Mouse (Mus musculus): ENCODE results near the gene Cfap43. TPM values are rescaled to one million over a fixed set of nuclear protein-coding genes. Genes with fewer than 3 reads are reported as not detected.
A peak's percentile ranks its signal among the peaks of the same experiment; 100 is the strongest.

The Cfap43 gene
- polyA plus RNA-seq (2015; fragmentation: Nextera tagmentation; extraction: Ambion mirVana), result 0.11 and 0.15 TPM in 2 replicates

GRCm38 (mm10) chr19:47919126-47919965 is at the start of gene Cfap43, which contains the start of gene Itprip:
Cfap43 (minus strand) TSS chr19:47919287.
Itprip (minus strand) TSS chr19:47919299.
- ATAC-seq, result peak; percentile 90
- Histone ChIP-seq H3K36me3 (ENCODE audit: control insufficient read depth, insufficient read depth, low read length) (no peaks in the 10 kb centered on the region), H3K27ac (ENCODE audit: low read length) (peak within 1 kb of the TSS; percentile 96), H3K4me3 (ENCODE audit: low read length) (peak within 1 kb of the TSS; percentile 92), H3K27me3 (replicated peaks; ENCODE audit: control insufficient read depth, insufficient read depth, low read length) (no peaks in the 10 kb centered on the region), H3K9me3 (ENCODE audit: control insufficient read depth, low read length) (no peaks in the 10 kb centered on the region), H3K4me1 (ENCODE audit: control insufficient read depth, insufficient read depth, low read length) (peaks cover 23% of the 10 kb centered on the region), H3K4me2 (ENCODE audit: low read depth, low read length) (peak within 1 kb of the TSS; percentile 76), H3K9ac (ENCODE audit: low read depth, low read length) (peak within 1 kb of the TSS; percentile 86)
- WGBS, result under 1% methylated on average over 48 of the region's 48 CpGs

DNA sequence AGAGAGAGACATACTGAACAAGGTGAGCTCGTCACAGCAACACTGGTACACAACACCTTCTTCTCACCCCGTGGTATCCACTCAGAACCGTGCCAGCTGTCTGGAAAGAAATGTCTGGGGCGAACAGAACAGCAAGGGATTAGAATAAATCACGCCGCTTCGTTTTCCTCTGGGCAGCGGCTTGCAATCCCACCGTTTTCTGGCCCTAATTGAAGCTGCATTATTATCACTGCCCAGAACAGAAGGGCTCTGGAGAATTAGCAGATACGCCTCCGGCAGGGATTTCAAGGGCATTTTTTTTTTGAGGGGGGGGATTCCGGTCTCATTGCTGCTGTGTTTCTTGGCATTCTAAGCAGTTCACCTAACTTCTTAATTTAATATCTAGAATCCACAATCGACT is 39.1 kb upstream of the Cfap43 start:
- no peak for ATAC-seq
- H3K27ac ChIP-seq (ENCODE audit: low read length), result no peak overlapping the region
- H3K36me3 ChIP-seq (ENCODE audit: control insufficient read depth, insufficient read depth, low read length), result no peaks in the 10 kb centered on the region

GRCm38 (mm10) chr19:47953169-47953568 is 34.1 kb upstream of the Cfap43 start:
- WGBS, result 79% methylated on average over 9 of the region's 9 CpGs
- Histone ChIP-seq H3K27me3 (replicated peaks; ENCODE audit: control insufficient read depth, insufficient read depth, low read length) (no peaks in the 10 kb centered on the region), H3K4me3 (ENCODE audit: low read length) (no peak overlapping the region), H3K4me2 (ENCODE audit: low read depth, low read length) (no peak overlapping the region), H3K27ac (ENCODE audit: low read length) (no peak overlapping the region), H3K36me3 (ENCODE audit: control insufficient read depth, insufficient read depth, low read length) (no peaks in the 10 kb centered on the region), H3K9me3 (ENCODE audit: control insufficient read depth, low read length) (no peaks in the 10 kb centered on the region), H3K9ac (ENCODE audit: low read depth, low read length) (no peak overlapping the region), H3K4me1 (ENCODE audit: control insufficient read depth, insufficient read depth, low read length) (no peaks in the 10 kb centered on the region)
- ATAC-seq, result no peak

More for the DNA sequence above, 39.1 kb upstream of the Cfap43 start:
- Histone ChIP-seq H3K27me3 (replicated peaks; ENCODE audit: control insufficient read depth, insufficient read depth, low read length) (no peaks in the 10 kb centered on the region), H3K9ac (ENCODE audit: low read depth, low read length) (no peak overlapping the region), H3K4me3 (ENCODE audit: low read length) (no peak overlapping the region), H3K4me2 (ENCODE audit: low read depth, low read length) (no peak overlapping the region), H3K9me3 (ENCODE audit: control insufficient read depth, low read length) (no peaks in the 10 kb centered on the region), H3K4me1 (ENCODE audit: control insufficient read depth, insufficient read depth, low read length) (no peaks in the 10 kb centered on the region)
- 75% methylated on average over 13 of the region's 13 CpGs for WGBS

DNA sequence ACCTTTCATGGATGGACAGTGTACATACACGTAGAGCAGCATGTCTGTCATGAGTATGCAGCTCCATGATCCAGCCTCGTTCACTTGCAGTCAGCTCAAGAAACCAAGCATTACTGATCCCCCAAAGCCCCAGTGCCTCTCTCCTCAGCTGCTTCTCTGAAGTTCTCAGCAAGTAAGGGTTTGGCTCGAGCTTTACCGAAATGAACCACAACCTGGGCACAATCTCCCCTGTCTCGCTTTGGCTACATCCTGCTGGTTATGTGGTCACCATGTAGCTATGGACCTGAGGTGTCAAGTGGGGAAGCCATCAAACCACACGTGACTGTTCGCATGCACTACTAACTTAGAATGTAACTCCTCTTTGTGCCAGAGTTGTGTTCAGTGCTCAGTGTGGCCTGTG is 31.9 kb upstream of the Cfap43 start:
- Histone ChIP-seq H3K4me2 (ENCODE audit: low read depth, low read length) (no peak overlapping the region), H3K27ac (ENCODE audit: low read length) (no peak overlapping the region), H3K4me3 (ENCODE audit: low read length) (no peak overlapping the region), H3K36me3 (ENCODE audit: control insufficient read depth, insufficient read depth, low read length) (no peaks in the 10 kb centered on the region), H3K9me3 (ENCODE audit: control insufficient read depth, low read length) (no peaks in the 10 kb centered on the region), H3K4me1 (ENCODE audit: control insufficient read depth, insufficient read depth, low read length) (no peaks in the 10 kb centered on the region), H3K9ac (ENCODE audit: low read depth, low read length) (no peak overlapping the region), H3K27me3 (replicated peaks; ENCODE audit: control insufficient read depth, insufficient read depth, low read length) (no peaks in the 10 kb centered on the region)
- ATAC-seq, result no peak
- WGBS, result 91% methylated on average over 7 of the region's 7 CpGs

DNA sequence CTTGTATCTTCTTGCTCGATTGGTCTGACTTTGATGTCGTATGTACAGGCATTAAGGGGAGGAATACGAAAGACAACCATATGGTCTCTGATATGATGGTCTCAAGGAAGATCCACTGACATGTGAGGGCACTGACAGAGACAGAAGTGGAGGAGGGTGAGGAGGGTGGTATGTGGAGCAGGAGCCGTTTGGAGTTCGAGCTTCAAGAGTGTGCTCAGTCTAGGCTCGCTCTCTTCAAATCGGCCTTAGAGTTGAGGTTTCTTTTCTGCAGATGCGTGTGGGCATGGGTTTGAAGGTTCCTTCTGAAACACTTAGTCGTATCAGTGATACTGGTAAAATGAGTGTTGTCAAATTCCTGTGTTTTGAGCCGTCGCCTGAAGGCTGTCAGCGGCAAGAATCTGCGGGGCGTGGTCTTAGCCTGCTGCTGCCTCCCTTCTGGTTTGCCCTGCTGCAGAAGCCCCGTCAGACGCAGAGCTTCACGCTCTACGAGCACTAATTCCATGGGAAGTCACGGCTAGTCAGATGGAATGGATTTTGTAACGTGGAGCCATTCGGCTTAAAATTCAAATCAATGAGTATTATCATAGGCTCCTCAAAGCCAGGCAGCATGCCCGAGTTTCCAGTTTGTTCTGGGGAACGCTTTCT is 27.9 kb upstream of the Cfap43 start:
- no peak overlapping the region for H3K27ac ChIP-seq (ENCODE audit: low read length)
- 55% methylated on average over 23 of the region's 23 CpGs for WGBS
- no peaks in the 10 kb centered on the region for H3K9me3 ChIP-seq (ENCODE audit: control insufficient read depth, low read length)
- no peaks in the 10 kb centered on the region for H3K36me3 ChIP-seq (ENCODE audit: control insufficient read depth, insufficient read depth, low read length)
- H3K4me2 ChIP-seq (ENCODE audit: low read depth, low read length), result peak overlapping the region; percentile 26; the same call in 1 of the 2 replicates
- no peak overlapping the region for H3K4me3 ChIP-seq (ENCODE audit: low read length)
- H3K27me3 ChIP-seq (replicated peaks; ENCODE audit: control insufficient read depth, insufficient read depth, low read length), result no peaks in the 10 kb centered on the region
- H3K9ac ChIP-seq (ENCODE audit: low read depth, low read length), result no peak overlapping the region
- ATAC-seq, result no peak
- no peaks in the 10 kb centered on the region for H3K4me1 ChIP-seq (ENCODE audit: control insufficient read depth, insufficient read depth, low read length)

DNA sequence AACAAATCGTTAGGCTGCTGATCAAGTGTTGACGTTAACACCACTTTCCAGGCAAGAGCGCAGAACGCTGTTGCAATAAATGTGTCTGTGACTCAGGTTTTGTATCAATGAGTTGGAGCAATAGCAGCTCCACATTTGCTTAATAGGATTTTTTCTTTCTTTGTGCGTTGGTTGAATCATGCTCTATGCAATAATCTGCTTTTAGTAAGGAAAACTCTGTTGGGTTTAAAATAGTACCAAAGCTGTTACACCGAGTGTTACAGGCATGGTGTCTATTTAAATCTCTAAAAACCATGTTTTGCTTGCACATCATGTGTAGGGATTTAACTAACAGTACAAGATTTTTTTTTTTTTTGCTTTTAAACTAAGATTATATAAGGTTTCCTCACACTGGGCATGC is 20.3 kb upstream of the Cfap43 start:
- Histone ChIP-seq H3K4me3 (ENCODE audit: low read length) (no peak overlapping the region), H3K9ac (ENCODE audit: low read depth, low read length) (no peak overlapping the region), H3K9me3 (ENCODE audit: control insufficient read depth, low read length) (no peaks in the 10 kb centered on the region), H3K27ac (ENCODE audit: low read length) (no peak overlapping the region), H3K27me3 (replicated peaks; ENCODE audit: control insufficient read depth, insufficient read depth, low read length) (no peaks in the 10 kb centered on the region), H3K4me2 (ENCODE audit: low read depth, low read length) (no peak overlapping the region), H3K4me1 (ENCODE audit: control insufficient read depth, insufficient read depth, low read length) (no peaks in the 10 kb centered on the region), H3K36me3 (ENCODE audit: control insufficient read depth, insufficient read depth, low read length) (no peaks in the 10 kb centered on the region)
- WGBS, result 69% methylated on average over 6 of the region's 6 CpGs
- ATAC-seq, result no peak

DNA sequence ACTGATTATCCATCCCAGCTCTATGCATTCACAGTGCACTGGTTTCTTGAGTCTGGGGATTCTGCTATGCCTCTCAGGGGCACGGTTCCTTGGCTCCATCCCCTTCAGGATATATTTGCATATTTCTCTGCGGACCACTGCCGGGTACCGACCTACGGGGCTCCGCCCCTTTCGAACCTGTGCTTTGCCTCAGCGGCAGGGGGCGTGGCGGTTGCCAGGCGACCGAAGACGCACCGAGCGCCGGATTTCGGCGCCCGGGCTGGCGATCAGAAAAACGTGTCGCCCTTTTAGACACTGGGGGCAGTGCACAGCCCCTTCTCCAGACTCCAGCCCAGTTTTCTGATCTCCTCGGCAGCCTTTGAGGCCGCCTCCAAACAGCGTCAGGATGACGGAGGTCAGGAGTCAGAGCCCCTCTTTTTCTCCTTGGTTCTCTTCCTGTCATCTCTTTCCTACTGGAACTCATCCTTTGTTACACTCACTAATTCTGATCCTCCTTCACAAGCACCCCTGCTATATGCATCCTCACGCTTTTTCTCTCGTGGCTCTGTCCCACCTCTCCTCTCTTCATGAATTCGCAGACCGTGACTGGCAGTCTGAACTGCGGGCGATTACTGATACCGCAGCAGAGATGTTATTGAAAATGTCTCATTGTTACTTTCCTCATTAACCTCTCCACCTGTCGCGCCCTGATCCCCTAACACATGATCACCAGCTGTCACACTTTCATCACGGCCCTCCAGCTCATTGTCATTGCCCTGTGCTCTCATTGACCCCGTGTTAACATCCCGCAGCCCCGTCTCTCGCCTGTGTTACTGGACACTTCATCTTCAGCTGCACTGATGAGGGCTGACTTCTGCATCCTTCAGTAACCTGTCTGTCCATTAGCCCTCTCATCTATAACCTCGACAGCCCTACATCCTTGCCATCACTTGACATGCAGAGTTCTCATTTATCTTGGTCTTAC is 18.6 kb upstream of the Cfap43 start, which contains the start of gene Cfap58:
TSS of gene Cfap58 (plus strand) at position 233 of the 964 bp plus-strand sequence.
- 8% methylated on average over 41 of the region's 41 CpGs for WGBS
- H3K4me1 ChIP-seq (ENCODE audit: control insufficient read depth, insufficient read depth, low read length), result no peaks in the 10 kb centered on the region
- H3K27me3 ChIP-seq (replicated peaks; ENCODE audit: control insufficient read depth, insufficient read depth, low read length), result no peaks in the 10 kb centered on the region
- no peak within 1 kb of the TSS for H3K27ac ChIP-seq (ENCODE audit: low read length)
- ATAC-seq, result peak; percentile 77
- no peaks in the 10 kb centered on the region for H3K36me3 ChIP-seq (ENCODE audit: control insufficient read depth, insufficient read depth, low read length)
- H3K4me2 ChIP-seq (ENCODE audit: low read depth, low read length), result peak within 1 kb of the TSS; percentile 72
- H3K9me3 ChIP-seq (ENCODE audit: control insufficient read depth, low read length), result no peaks in the 10 kb centered on the region
- H3K9ac ChIP-seq (ENCODE audit: low read depth, low read length), result 0 out of 2 replicates have a peak within 1 kb of the TSS, but pooled peaks have one; percentile 22
- H3K4me3 ChIP-seq (ENCODE audit: low read length), result peak within 1 kb of the TSS; percentile 41

- H3K4me3 ChIP-seq (ENCODE audit: low read length), result no peak overlapping the region; the same call in 1 of the 2 replicates
- 63% methylated on average over 9 of the region's 9 CpGs for WGBS
- no peaks in the 10 kb centered on the region for H3K36me3 ChIP-seq (ENCODE audit: control insufficient read depth, insufficient read depth, low read length)
Measured at GRCm38 (mm10) chr19:47936938-47937337, 17.9 kb upstream of the Cfap43 start.

More at GRCm38 (mm10) chr19:47936938-47937337, 17.9 kb upstream of the Cfap43 start:
- H3K27me3 ChIP-seq (replicated peaks; ENCODE audit: control insufficient read depth, insufficient read depth, low read length), result no peaks in the 10 kb centered on the region
- no peaks in the 10 kb centered on the region for H3K4me1 ChIP-seq (ENCODE audit: control insufficient read depth, insufficient read depth, low read length)
- no peak overlapping the region for H3K27ac ChIP-seq (ENCODE audit: low read length)
- ATAC-seq, result no peak
- peak overlapping the region; percentile 72; the same call in 1 of the 2 replicates for H3K4me2 ChIP-seq (ENCODE audit: low read depth, low read length)
- no peak overlapping the region for H3K9ac ChIP-seq (ENCODE audit: low read depth, low read length)
- H3K9me3 ChIP-seq (ENCODE audit: control insufficient read depth, low read length), result no peaks in the 10 kb centered on the region
